Mouse (Mus musculus) heart, postnatal 0 days (tissue): ENCODE data around the gene Slc1a3.

Source experiments
- CTCF ChIP-seq: IDR thresholded peaks from 2 replicates; pipeline ENCODE4 v1.5.1; 2016; ENCODE audit warnings: antibody characterized with exemption, control low read depth, low read depth
- EP300 ChIP-seq: IDR thresholded peaks from 2 replicates; pipeline ENCODE4 v1.6.1; 2016; ENCODE audit warnings: antibody characterized with exemption, low read depth

DNA sequence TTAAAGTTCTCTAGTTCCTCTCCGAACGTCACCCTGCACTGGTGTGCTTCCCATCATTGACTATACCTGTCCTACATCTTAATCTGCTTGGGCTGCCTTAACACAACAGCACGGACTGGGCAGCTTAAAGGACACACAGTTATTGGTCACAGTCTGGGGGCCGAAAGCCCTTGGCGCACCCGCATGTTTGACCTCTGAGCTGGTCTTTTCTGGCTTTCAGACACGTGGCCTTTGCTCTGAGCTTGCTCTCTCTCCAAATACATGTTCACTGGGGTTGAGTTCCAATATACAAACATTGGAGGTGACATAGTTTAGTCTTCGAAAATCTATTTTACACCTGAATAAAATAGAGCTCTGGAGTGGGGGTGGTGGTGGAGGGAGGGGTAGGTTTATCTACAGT lies 82.4 kb downstream of the Slc1a3 start:
- TF ChIP-seq CTCF (no peak), EP300 (no peak)
